Mouse (Mus musculus) heart, embryonic 11.5 days (tissue): ENCODE measurements at regions not wholly inside any gene's neighbourhood (a gene's known extent, or its start where the extent isn't known, plus 50 kb on each side); places are given as distances from the start of the nearest gene placed in this dataset.

Experiments used
- ATAC-seq: fragments of 200-750 bp; cut with Nextera tagmentation; replicated peaks from 2 replicates; pipeline ENCODE4 v1.8.0; 2017; ENCODE audit warnings: moderate library complexity; ENCODE audit not compliant: insufficient number of reproducible peaks, low FRiP score, low TSS enrichment
- H3K27ac ChIP-seq: fragments of 300-500 bp; sonication (generic); 2 replicates; pipeline ENCODE4 v1.5.1; 2014; ENCODE audit warnings: mild to moderate bottlenecking, low read depth, low read length
- H3K27me3 ChIP-seq: fragments of 300-500 bp; sonication (generic); 2 replicates; pipeline ENCODE4 v1.6.1; 2014; ENCODE audit warnings: mild to moderate bottlenecking, low read length, mixed read lengths; ENCODE audit not compliant: control insufficient read depth, insufficient read depth
- H3K36me3 ChIP-seq: fragments of 300-500 bp; sonication (generic); 2 replicates; pipeline ENCODE4 v1.6.1; 2014; ENCODE audit warnings: mild to moderate bottlenecking, low read length, moderate library complexity, mixed read lengths; ENCODE audit not compliant: control insufficient read depth, insufficient read depth
- H3K4me1 ChIP-seq: fragments of 300-500 bp; sonication (generic); 2 replicates; pipeline ENCODE4 v1.6.1; 2014; ENCODE audit warnings: low read length; ENCODE audit not compliant: control insufficient read depth, insufficient read depth
- H3K4me2 ChIP-seq: fragments of 300-500 bp; sonication (generic); 2 replicates; pipeline ENCODE4 v1.6.1; 2014; ENCODE audit warnings: mild to moderate bottlenecking, moderate library complexity
- H3K4me3 ChIP-seq: fragments of 300-500 bp; sonication (generic); 2 replicates; pipeline ENCODE4 v1.5.1; 2014; ENCODE audit warnings: low read depth, low read length
- H3K9ac ChIP-seq: fragments of 300-500 bp; sonication (generic); 2 replicates; pipeline ENCODE4 v1.6.1; 2014; ENCODE audit warnings: mild to moderate bottlenecking, low read depth, low read length, moderate library complexity
- H3K9me3 ChIP-seq: fragments of 300-500 bp; sonication (generic); replicated peaks from 2 replicates; pipeline ENCODE4 v1.6.1; 2016; ENCODE audit warnings: low read length; ENCODE audit not compliant: control insufficient read depth
- WGBS: fragments of 180-500 bp; shearing (Covaris S2); extraction: QIAGEN DNeasy Blood & Tissue Kit; methylation state at CpG from one replicate; pipeline ENCODE4 v1.1.7; 2014; ENCODE audit not compliant: insufficient replicate concordance; 5-methylcytosine and 5-hydroxymethylcytosine counted together

- Histone ChIP-seq H3K4me2 (no peak overlapping the region), H3K27ac (no peak overlapping the region), H3K27me3 (no peaks in the 10 kb centered on the region), H3K9ac (no peak overlapping the region), H3K36me3 (no peaks in the 10 kb centered on the region), H3K4me1 (peaks cover 2% of the 10 kb centered on the region; the same call in 1 of the 2 replicates), H3K9me3 (no peaks in the 10 kb centered on the region), H3K4me3 (no peak overlapping the region)
- 69% methylated on average over 3 of the region's 3 CpGs for WGBS
- no peak for ATAC-seq
Observed at GRCm38 (mm10) chr13:28700081-28700480, 253.4 kb downstream of the Sox4 start.

GRCm38 (mm10) chr13:28699490-28700032 lies 254.0 kb downstream of the Sox4 start:
- H3K4me2 ChIP-seq, result no peak overlapping the region
- H3K27ac ChIP-seq, result no peak overlapping the region
- no peaks in the 10 kb centered on the region for H3K36me3 ChIP-seq
- no peaks in the 10 kb centered on the region for H3K27me3 ChIP-seq
- ATAC-seq, result no peak
- 89% methylated on average over 4 of the region's 4 CpGs for WGBS
- peaks cover 2% of the 10 kb centered on the region; the same call in 1 of the 2 replicates for H3K4me1 ChIP-seq
- H3K9me3 ChIP-seq, result no peaks in the 10 kb centered on the region
- no peak overlapping the region for H3K9ac ChIP-seq
- H3K4me3 ChIP-seq, result no peak overlapping the region

GRCm38 (mm10) chr13:28697796-28698678 lies 255.5 kb downstream of the Sox4 start:
- WGBS, result 39% methylated on average over 12 of the region's 12 CpGs
- no peak overlapping the region for H3K27ac ChIP-seq
- H3K4me1 ChIP-seq, result peaks cover 2% of the 10 kb centered on the region; the same call in 1 of the 2 replicates
- no peak overlapping the region for H3K9ac ChIP-seq
- H3K4me2 ChIP-seq, result no peak overlapping the region
- no peak overlapping the region for H3K4me3 ChIP-seq
- ATAC-seq, result no peak
- H3K36me3 ChIP-seq, result no peaks in the 10 kb centered on the region
- no peaks in the 10 kb centered on the region for H3K9me3 ChIP-seq
- H3K27me3 ChIP-seq, result no peaks in the 10 kb centered on the region

GRCm38 (mm10) chr13:28693078-28693477 lies 260.4 kb downstream of the Sox4 start:
- peaks cover 2% of the 10 kb centered on the region; the same call in 1 of the 2 replicates for H3K4me1 ChIP-seq
- no peak overlapping the region for H3K27ac ChIP-seq

GRCm38 (mm10) chr13:28692587-28692986 lies 260.9 kb downstream of the Sox4 start:
- Histone ChIP-seq H3K36me3 (no peaks in the 10 kb centered on the region), H3K27me3 (no peaks in the 10 kb centered on the region), H3K9me3 (no peaks in the 10 kb centered on the region), H3K27ac (no peak overlapping the region), H3K9ac (no peak overlapping the region), H3K4me2 (no peak overlapping the region), H3K4me1 (peaks cover 2% of the 10 kb centered on the region; the same call in 1 of the 2 replicates), H3K4me3 (no peak overlapping the region)
- ATAC-seq, result no peak
- 56% methylated on average over 5 of the region's 5 CpGs for WGBS

More at GRCm38 (mm10) chr13:28693078-28693477, 260.4 kb downstream of the Sox4 start:
- 65% methylated on average over 4 of the region's 4 CpGs for WGBS
- no peak overlapping the region for H3K4me3 ChIP-seq
- H3K36me3 ChIP-seq, result no peaks in the 10 kb centered on the region
- H3K9ac ChIP-seq, result no peak overlapping the region
- H3K4me2 ChIP-seq, result no peak overlapping the region
- ATAC-seq, result no peak
- no peaks in the 10 kb centered on the region for H3K9me3 ChIP-seq
- H3K27me3 ChIP-seq, result no peaks in the 10 kb centered on the region

- Histone ChIP-seq H3K27ac (no peak overlapping the region), H3K4me2 (no peak overlapping the region), H3K27me3 (no peaks in the 10 kb centered on the region), H3K4me1 (no peaks in the 10 kb centered on the region; the same call in 1 of the 2 replicates), H3K9ac (no peak overlapping the region), H3K4me3 (no peak overlapping the region), H3K9me3 (no peaks in the 10 kb centered on the region), H3K36me3 (no peaks in the 10 kb centered on the region)
- WGBS, result 80% methylated on average over 5 of the region's 5 CpGs
- ATAC-seq, result no peak
Observed at GRCm38 (mm10) chr13:28690511-28691160, 262.9 kb downstream of the Sox4 start.

GRCm38 (mm10) chr13:28687838-28688237 lies 265.7 kb downstream of the Sox4 start:
- H3K4me2 ChIP-seq, result no peak overlapping the region
- no peaks in the 10 kb centered on the region for H3K27me3 ChIP-seq
- ATAC-seq, result no peak
- no peak overlapping the region for H3K4me3 ChIP-seq
- WGBS, result 72% methylated on average over 1 of the region's 1 CpGs
- no peaks in the 10 kb centered on the region for H3K9me3 ChIP-seq
- H3K9ac ChIP-seq, result no peak overlapping the region
- no peaks in the 10 kb centered on the region; the same call in 1 of the 2 replicates for H3K4me1 ChIP-seq
- H3K27ac ChIP-seq, result no peak overlapping the region
- no peaks in the 10 kb centered on the region for H3K36me3 ChIP-seq

- WGBS, result 87% methylated on average over 3 of the region's 3 CpGs
- no peak for ATAC-seq
Observed at GRCm38 (mm10) chr13:28684311-28684710, 269.2 kb downstream of the Sox4 start.

More at GRCm38 (mm10) chr13:28684311-28684710, 269.2 kb downstream of the Sox4 start:
- Histone ChIP-seq H3K27me3 (no peaks in the 10 kb centered on the region), H3K9me3 (no peaks in the 10 kb centered on the region), H3K4me1 (no peaks in the 10 kb centered on the region), H3K9ac (no peak overlapping the region), H3K4me3 (no peak overlapping the region), H3K36me3 (no peaks in the 10 kb centered on the region), H3K4me2 (no peak overlapping the region), H3K27ac (no peak overlapping the region)
